Mouse (Mus musculus): Measurements from ENCODE around the gene Gm44973. TPM values are rescaled to one million over a fixed set of nuclear protein-coding genes. Genes with fewer than 3 reads are reported as not detected.
"Not testable (repeated sequence)": the region's sequence is repeated elsewhere in the genome, so short reads cannot be mapped to it uniquely, and the experiment has no call there.

Gm44973 gene
- total RNA-seq (2021): not detected
- long read RNA-seq, experiment 1, partial matches to known transcripts: 0 of 6 reads
- long read RNA-seq, experiment 1, other reads (novel, unspliced or antisense): 6 of 6 reads
- long read RNA-seq, experiment 2, partial matches to known transcripts: 0 of 1 reads
- long read RNA-seq, experiment 2, other reads (novel, unspliced or antisense): 1 of 1 reads

DNA sequence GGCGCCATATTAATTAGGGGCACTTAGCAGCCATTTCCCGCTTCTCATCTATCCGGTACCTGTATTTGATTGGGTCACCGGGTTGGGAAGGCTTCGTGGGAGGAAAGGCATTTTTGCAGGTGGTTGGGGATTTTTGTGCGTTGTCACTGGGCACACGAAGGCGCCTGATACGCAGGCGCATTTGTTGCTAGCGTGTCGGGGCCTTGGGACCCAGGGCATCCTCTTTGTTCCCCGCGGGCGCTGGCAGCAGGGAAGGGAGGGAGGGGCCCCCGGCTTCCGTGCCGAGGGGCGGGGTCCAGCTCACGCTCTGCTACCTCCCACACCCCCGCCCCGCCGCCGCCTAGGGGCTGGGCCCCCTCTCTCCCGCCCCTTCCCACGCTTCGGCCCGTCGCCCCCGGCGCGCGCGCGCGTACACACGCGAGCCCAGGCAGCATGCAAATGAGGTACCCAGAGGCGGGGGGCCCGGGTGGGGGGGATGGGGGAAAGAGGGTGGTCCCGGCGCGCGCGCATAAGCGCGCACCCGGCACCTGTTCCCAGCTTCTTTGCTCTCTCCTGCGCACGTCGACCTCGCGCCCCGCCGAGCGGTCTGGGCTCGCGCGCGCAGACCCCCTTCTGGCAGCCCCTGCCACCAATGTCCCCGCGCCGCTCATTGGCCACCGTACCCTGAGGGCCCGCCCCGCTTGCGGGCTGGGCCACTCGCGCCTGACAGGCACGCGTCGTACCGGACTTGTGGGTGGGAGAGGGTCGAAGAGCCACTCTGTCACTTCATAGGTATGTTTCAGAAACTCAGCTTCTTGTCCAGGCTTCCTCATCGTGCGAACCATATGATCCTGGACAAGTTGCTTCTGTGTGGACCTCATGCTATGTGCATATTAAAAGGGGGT is at the start of gene Gm44973:
TSS of gene Gm44973 (plus strand) at position 379 of the 884 bp plus-strand sequence.
- peak; percentile 89 to 91 for DNase-seq (ENCODE audit: low spot score in 2 of 2)

DNA sequence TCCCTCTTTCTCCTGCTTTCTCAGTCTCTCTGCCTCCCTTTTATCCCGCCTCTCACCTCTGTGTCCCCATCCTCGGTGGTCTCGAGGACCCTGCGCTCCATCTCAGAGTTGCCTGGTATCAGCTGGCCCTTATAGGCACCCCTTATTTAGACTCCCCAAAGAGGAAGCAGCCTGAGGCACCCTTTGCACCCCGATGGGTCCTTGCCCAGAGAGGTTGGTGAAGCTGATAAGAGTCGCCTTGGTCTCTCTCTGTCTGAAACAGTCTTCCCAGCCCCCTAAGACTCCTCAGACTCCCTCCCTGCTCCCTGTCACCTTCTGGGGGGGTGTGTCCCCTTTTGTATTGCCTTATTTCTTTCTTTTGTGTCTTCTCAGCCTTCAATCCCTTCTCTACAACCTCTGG is 44.2 kb upstream of the Gm44973 start, which contains the start of gene Sbk3:
TSS of gene Sbk3 (minus strand) at position 101 of the 400 bp plus-strand sequence.
- DNase-seq (ENCODE audit: low spot score in 2 of 2): no peak

DNA sequence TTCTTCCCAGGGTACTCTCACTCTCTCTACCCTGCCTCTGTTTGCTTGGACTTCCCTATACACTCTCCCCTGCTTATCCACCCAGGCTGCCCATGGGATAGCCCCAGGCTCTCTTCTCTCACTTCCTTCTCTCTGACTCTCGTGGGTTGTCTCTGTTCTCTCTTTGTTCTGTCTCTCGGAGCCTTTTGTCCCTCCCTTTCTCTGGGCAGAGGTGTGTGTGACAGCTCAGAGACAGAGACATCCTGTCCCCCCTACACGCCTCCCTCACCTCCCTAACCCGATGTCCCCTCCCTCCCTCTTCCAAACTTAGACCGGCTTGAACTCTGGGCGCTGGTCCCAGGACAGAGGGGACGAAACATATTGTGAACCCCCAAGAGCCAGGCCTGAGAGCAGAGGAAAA is 43.6 kb upstream of the Gm44973 start:
- DNase-seq (ENCODE audit: low spot score in 2 of 2): no peak

DNA sequence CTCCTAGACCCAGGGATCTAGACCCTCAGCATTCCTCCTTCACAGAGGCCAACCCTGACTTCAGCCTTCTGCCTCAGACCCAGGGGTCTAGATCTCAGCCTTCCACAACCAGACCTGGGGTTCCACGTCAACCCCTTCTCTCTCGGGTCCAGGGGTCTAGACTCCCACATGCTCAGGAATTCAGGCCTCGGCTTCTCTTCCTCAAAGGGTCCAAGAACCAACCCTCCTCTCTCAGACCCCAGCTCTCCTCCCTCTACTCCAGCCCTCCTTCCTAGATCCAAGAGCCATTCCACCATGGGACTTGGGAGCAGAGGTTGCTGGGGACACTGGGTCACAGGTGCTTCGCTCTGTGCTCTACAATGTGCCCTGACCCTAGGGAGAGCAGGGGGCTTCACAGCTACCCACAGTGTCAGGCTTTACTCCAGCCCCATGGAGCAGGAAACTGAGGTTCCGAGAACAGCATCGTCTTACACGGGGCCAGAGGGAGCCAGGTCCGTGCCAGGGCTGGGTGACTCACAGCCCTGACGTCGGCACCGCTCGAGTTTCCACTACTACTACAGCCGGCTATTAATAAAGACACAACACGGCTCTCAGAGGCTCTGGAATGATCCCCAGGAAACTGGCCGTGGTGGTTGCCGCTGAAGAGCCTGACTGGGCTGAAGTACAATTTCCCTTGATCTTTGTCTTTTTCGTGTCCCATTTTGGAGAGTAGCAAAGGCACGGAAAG is 42.8 kb upstream of the Gm44973 start:
- peak; percentile 59 for DNase-seq (ENCODE audit: low spot score in 2 of 2)

DNA sequence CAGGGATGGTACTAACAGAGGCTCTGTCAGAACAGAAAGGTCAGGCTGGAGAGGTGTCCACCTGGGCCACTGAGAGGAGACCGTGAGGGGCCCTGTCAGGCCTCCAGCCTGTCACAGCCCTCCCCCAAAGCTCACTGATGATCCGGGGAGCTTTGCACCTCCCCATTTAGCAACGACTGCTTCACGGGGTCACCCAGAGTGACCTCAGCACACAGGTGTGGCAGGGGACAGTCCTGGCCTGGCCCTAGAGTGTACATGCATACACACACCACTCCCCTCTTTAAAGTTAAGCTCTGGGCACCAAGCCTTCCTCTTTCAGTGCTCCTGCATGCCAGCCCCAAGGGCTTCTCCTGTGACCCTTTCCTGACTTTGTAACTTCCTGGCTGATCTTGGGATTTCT is 39.8 kb upstream of the Gm44973 start:
- no peak for DNase-seq (ENCODE audit: low spot score in 2 of 2)

DNA sequence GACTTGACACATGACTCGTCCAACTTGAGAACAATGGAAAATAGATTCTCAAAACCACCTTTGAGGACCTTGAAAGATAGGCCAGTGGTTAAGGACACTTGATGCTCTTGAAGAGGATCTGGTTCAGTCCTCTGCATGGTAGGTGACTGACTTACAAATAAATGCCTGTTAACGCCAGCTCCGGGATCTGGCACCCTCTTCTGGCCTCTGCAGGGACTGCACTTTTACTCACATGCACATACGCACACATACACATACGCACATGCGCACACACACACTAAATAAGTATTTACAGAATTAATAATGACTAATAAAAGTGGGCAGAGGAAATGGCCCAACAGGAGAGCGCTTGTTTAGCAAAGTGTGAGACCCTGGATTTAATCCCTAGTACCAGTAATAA is 38.5 kb upstream of the Gm44973 start:
- DNase-seq (ENCODE audit: low spot score in 2 of 2): no peak

DNA sequence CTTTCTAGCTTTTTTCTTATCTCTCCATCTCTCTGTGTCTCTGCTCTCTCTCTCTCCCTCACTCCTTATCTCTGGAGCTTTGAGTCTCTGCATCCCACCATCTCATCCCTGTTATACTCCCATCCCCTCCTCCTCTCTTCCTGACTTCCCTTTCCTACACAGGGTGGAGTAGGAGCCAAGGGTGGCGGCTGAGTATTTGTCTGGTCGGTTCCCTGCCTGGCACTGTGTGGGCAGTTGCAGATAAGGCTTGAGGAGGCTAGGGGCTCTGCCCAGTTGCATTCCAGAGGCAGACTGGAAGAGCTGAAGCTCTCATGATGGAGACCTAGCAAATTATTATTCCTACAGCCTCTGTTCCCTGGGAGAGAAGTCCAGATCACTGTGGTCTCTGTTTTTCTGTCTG is 27.0 kb upstream of the Gm44973 start:
- no peak for DNase-seq (ENCODE audit: low spot score in 2 of 2)

DNA sequence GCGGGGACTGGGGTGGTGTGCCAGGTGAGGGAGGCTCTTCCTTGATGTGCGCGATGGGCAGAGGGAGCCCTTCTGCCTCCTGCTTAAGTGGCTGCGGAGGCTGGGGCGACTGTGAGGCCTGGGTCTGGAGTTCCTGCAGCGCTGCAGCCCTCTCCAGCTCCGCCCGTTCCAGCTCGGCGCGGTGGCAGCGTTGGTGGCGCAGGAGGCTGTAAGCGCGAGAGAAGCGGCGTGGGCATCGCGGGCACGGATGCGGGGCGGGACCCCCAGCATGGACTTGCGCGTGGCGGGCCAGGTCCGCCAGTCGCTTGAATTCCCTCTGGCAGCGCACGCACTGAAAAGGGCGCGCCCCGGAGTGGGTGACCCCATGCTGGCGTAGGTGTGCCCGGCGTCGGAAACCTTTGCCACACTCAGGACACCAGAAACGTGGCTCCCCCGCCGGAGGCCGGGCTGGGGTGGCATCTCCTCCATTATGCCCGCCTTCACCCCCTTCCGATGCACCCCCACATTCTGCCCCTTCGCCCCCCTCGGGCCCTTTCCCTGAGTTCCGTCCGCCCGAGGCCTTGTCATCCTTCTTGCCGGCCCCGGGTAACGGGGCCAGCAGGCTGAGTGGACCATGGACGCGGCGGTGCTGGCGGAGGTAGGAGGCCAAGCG is 21.8 kb upstream of the Gm44973 start:
- DNase-seq (ENCODE audit: low spot score in 2 of 2): no peak

DNA sequence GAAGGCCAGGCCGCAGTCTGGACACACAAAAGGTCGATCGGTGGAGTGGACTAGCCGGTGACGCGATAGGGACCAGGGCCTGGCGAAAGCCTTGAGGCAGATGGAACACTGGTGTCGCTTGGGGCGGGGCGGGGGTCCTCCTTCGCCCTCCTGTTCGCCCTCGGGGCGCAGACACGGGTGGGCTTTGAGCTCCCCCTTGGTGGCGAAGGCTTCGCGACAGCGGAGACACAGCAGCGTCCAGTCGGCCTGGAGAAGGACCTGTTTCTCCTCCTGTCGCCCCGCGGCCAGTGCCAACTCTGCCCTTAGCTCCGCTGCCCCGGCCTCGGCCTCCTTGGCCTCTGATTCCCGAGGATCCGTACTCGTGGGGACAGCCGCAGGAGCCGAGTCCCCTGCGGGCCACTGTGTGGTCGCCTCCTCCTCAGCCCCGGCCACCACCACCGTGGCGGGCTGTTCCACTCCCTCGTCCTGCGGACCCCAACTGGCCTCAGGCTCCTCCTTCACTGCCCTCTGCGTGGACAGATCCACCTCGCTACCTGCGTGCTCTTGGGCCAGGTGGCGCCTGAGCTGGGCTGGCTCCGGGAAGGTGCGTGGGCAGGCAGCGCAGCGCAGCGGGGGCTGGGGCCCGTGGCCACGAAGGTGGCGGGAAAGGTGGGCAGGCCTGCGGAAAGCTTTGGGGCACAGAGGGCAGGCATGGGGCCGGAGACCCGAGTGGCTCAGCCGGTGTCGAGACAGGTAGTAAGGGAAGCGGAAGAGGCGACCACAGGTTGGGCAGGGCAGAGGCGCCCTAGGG is 21.1 kb upstream of the Gm44973 start:
- DNase-seq (ENCODE audit: low spot score in 2 of 2): no peak

DNA sequence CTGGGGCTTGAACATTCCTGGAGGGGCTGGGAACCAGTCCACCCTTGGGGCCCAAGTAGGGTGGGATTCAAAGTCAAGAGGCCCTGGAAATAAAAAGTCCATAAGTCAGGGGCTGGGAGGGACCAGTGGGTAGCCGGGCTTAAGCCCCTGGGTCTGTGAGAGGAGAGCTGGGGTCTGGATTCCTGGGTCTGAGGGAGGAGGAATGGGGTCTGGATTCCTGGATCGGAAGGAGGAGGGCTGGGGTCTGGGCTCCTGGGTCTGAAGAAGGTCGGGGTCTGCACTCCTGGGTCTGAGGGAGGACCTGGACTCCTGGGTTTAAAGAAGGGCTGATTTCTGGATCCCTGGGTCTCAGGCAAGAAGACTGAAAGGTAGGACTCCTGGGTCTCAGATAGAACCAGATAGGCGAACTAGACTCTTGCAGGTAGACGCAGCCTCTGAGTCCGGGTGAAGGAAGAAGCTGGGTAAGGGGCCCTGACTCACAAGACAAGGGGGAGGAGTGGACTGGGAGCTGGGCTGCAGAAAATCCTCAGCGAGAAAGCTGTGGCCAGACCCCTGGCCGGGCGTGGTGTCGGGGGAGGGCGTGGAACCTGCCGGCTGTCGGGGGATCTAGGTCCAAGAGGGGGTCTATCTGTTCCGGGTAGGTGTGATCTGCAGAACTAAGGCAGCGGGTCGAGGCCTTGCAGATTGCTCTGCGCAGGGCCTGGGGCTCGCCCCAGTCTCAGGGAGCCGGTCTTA is 19.9 kb upstream of the Gm44973 start:
- DNase-seq (ENCODE audit: low spot score in 2 of 2): no peak

DNA sequence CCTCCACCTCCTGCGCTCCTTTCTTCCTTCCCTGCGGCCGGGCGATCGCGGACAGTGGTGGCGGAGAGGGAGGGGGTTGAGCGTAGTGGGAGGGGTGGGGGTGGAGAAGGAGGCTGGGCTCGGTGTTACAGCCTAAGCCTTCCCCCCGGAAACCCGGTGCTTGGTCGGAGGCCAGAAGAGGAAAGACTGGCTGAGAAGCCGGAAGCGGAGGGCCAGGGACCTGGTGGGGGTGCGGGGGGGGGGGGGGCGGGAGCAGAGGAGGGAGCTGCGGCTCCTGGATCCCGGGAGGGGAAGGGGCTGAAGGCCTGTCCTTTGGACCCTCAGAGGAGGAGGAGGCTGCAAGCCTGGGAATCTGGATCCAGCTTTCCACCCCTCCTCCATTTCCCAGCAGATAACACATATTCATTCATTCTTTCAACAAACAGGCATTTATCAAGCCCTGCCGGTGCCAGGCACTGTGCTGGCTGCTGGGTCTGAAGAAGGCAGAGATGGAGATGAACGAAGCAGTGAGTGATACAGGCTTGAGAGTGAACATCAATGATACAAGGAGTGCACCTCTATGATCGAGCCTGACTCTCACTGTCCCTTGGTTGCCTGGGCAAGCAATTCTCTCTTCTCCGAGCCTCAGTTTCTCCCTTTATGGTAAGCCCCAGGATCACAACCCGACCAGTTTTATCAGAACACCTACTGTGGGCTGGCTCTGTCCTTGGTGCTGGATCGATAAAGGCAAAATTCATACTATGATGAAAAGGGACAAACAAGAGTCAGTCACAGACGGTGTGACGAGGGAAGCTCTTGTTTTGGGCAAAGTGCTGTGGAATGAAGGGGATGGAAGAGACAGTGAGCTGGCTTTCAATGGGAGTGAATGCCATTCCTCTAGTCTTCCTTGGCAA is 19.0 kb upstream of the Gm44973 start, which contains the start of gene Zfp579:
TSS of gene Zfp579 (minus strand) at position 156 of the 893 bp plus-strand sequence.
- peak; percentile 86 to 90 for DNase-seq (ENCODE audit: low spot score in 2 of 2)

DNA sequence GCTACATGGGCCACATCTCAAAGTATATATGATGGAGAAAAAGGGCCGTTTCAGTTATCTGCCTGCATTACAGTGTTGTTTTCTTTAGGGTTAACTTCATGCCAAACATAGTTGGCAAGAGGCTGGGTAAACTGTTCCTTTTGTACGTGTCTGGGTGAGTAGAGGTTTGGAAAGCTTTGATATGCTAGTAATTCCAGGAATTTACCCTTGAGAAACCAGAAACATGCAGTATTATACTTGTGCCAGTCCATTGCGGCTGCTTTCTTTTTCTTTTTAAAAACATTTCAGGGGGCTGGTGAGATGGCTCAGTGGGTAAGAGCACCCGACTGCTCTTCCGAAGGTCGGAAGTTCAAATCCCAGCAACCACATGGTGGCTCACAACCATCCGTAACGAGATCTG is 18.4 kb upstream of the Gm44973 start:
- no peak for DNase-seq (ENCODE audit: low spot score in 2 of 2)

DNA sequence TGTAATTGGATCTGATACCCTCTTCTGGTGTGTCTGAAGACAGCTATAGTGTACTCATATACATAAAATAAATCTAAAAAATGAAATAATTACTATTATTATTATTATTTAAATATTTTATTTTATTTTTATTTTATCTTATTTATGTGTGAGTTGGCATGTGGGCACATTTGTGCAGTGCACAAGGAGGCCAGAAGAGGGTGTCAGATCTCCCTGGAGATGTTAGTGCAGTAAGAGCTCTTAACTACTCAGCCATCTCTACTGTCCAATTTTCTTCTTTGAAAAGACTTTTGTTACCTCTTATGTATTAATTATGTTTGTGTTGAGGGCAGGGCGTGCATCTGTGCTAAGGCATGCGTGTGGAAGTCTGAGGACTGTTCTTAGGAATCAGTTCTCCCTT is 15.4 kb upstream of the Gm44973 start:
- no peak for DNase-seq (ENCODE audit: low spot score in 2 of 2)

DNA sequence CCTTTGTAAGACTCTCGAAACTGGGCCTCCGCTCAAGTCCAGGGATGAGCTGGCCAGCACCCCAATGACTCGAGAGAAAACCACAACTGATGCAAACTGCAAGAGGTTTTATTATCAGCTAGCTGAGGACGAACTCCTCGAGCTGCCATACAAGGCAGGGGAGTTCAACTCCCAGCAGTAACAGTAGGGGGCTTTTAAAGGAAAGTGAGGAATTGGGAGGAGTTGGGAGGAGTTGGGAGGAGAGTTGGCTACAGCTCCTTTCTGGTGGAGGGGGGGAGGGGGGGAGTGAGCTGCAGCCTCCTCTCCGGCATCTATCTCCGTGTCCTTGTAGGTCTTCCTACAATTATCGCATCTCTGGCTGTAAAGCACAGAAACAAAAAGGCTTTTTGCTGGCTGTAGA is 12.4 kb upstream of the Gm44973 start:
- not testable (repeated sequence) for DNase-seq (ENCODE audit: low spot score in 2 of 2)

DNA sequence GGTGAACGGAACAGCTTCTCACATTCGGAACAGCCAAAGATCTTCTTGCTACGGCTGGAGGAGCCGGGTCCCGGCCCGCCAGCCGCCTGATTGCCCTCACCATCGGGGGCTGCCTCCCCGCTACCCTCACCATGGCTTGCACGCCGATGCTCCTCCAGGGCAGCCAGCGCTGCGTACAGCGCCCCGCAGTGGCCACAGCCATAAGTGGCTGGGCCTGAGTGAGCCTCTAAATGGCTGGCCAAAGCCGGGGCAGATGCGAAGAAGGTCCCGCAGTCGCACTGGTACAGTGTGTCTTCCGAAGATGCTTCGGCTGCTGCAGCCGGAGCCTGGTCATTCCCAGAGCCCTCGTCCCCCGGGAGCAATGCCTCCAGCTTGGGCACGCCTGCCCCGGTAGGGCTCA is 7.1 kb upstream of the Gm44973 start:
- DNase-seq (ENCODE audit: low spot score in 2 of 2): no peak

DNA sequence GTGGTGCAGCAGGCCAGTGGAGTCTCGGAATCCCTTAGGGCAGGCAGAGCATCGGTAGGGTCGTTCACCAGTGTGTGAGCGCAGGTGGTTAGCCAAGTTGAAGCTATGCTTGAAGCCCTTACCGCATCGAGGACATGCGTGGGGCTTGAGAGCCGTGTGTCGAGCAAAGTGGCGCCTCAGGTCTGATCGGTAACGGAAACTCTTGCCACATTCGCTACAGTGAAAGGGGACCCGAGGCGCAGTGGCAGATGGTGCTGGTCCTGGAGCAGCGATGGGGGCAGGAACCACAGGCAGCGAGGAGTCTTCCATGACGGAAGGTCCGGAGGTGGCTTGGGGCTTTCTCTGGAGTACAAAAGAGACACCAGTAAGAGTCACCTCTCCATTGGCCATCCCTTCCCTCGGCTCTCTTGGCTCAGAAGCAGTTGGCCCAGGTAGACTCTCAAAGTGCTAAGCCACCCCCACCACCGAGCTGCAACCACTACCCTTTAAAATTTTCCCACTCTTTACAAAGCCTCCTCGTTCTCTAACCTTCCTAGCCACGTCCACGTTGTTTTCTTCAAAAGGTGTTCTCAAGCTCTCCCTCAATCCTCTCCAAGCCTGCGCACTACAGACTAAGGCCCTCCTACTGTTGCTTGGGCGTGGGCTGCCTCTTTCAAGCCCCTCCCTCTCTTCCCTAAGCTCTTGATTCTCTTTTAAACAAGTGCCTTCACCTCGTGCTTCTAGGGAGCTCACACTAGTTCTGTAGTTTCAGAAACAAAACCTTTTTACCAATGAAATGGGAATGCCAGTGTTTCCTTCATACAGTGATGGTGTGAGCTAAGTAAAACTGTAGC is 2.4 kb upstream of the Gm44973 start:
- no peak for DNase-seq (ENCODE audit: low spot score in 2 of 2)

DNA sequence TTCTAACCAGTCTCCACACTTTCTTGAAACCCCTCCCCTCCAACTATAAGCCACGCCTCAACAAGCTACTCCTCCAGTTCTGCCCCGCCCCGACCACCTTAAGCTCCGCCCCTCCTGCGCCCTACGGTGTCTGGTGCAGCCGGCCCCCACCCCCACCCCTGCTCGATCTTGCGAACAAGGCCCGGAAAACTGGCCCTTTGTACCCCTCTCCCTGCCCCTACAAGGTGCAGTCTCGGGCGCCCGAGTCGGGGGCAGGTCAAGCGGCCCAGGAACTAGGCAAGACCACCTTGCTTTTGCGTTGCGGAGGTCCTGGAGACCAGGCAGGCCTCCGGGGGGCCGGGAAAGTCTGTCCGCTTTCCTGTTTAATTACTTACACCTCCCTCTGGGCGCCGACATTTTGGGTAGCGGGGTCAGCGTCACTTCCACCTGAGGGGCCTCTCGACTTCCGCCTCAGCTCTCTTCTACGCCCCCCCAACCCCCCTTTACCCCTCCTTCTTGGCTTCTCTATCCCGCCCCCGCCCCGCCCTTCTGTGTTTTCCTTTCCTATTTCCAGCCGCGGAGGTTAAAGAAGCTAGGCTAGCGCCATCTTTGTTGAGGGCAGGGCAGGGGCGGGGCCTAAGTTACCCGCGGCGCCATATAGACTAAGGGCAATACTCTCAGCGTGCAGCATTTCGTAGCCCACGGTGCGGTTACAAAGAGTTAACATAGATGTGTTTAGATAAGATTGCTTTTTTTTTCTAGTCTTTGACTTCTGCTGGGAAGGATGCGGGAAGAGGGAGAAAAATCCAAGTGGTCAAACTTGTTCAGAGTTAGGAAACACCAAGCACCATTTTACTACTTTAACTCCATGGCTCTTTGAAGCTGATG is 812 bp upstream of the Gm44973 start, which contains the start of the genes Zfp524 and Fiz1:
TSS of gene Zfp524 (plus strand) at position 165 of the 867 bp plus-strand sequence.
TSS of gene Fiz1 (minus strand) at position 447 of the 867 bp plus-strand sequence.
- peak; percentile 96 for DNase-seq (ENCODE audit: low spot score in 2 of 2)
